Mouse (Mus musculus) C2C12 (cell line): Measurements from ENCODE around the gene Wipf3. TPM values are rescaled to one million over a fixed set of nuclear protein-coding genes. Genes with fewer than 3 reads are reported as not detected.

Experiments used
- H3K27me3 ChIP-seq: one replicate; pipeline ENCODE4 v1.6.1; 2011; ENCODE audit not compliant: control insufficient read depth, insufficient read depth, insufficient read length
- H3K36me3 ChIP-seq: one replicate; pipeline ENCODE4 v1.6.1; 2011; ENCODE audit not compliant: control insufficient read depth, insufficient read depth
- H3K4me3 ChIP-seq: one replicate; pipeline ENCODE4 v1.5.1; 2011; ENCODE audit warnings: mild to moderate bottlenecking, control low read depth; ENCODE audit not compliant: poor library complexity, insufficient read depth, severe bottlenecking
- H3K79me2 ChIP-seq: one replicate; pipeline ENCODE4 v1.6.1; 2011; ENCODE audit not compliant: control insufficient read depth, insufficient read depth
- H3K79me3 ChIP-seq: one replicate; pipeline ENCODE4 v1.6.1; 2011; ENCODE audit warnings: low read depth, control low read depth
- H3ac ChIP-seq: one replicate; pipeline ENCODE3; 2011; ENCODE audit warnings: low read depth; ENCODE audit not compliant: control insufficient read depth, insufficient read length
- CEBPB ChIP-seq: IDR thresholded peaks from one replicate; pipeline ENCODE4 v1.6.1; 2011; ENCODE audit warnings: low read depth, mild to moderate bottlenecking, control low read depth, moderate library complexity
- CTCF ChIP-seq: IDR thresholded peaks from one replicate; pipeline ENCODE4 v1.5.1; 2011; ENCODE audit not compliant: control insufficient read depth, insufficient read depth, insufficient read length
- FOSL1 ChIP-seq: IDR thresholded peaks from one replicate; pipeline ENCODE4 v1.8.0; 2011; ENCODE audit warnings: mild to moderate bottlenecking, low read length; ENCODE audit not compliant: poor library complexity, insufficient read depth, severe bottlenecking
- MAX ChIP-seq: IDR thresholded peaks from one replicate; pipeline ENCODE4 v1.6.1; 2011; ENCODE audit warnings: mild to moderate bottlenecking, control low read depth
- MYOD1 ChIP-seq: IDR thresholded peaks from one replicate; pipeline ENCODE4 v1.6.1; 2011; ENCODE audit warnings: low read depth; ENCODE audit not compliant: control insufficient read depth, insufficient read length
- MYOG ChIP-seq: IDR thresholded peaks from one replicate; pipeline ENCODE4 v1.6.1; 2011; ENCODE audit not compliant: control insufficient read depth, insufficient read length; ENCODE audit errors: extremely low read depth
- USF1 ChIP-seq: IDR thresholded peaks from one replicate; pipeline ENCODE4 v1.6.1; 2011; ENCODE audit warnings: low read depth, mild to moderate bottlenecking, control low read depth, moderate library complexity
- polyA plus RNA-seq: library from polyadenylated mRNA; unstranded; fragments of >200 nt; fragmentation: generic; extraction: Trizol; gene quantifications from one replicate; pipeline ENCODE4 v1.2.1, GENCODE M21; 2012; ENCODE audit warnings: missing spikeins

Wipf3 gene
- polyA plus RNA-seq, 1 experiment, result 0.02 TPM

GRCm38 (mm10) chr6:54491074-54491473 is 61.7 kb downstream of the Wipf3 start:
- no peaks in the 10 kb centered on the region for H3K79me2 ChIP-seq
- no peak for TF ChIP-seq MYOG
- TF ChIP-seq CTCF, result no peak
- no peak for TF ChIP-seq CEBPB
- TF ChIP-seq MAX, result no peak
- TF ChIP-seq MYOD1, result no peak
- TF ChIP-seq FOSL1, result no peak
- no peak for TF ChIP-seq USF1
- no peak overlapping the region for H3ac ChIP-seq
- H3K27me3 ChIP-seq, result peaks cover 6% of the 10 kb centered on the region
- no peaks in the 10 kb centered on the region for H3K36me3 ChIP-seq
- H3K4me3 ChIP-seq, result no peak overlapping the region
- H3K79me3 ChIP-seq, result no peaks in the 10 kb centered on the region

- no peaks in the 10 kb centered on the region for H3K27me3 ChIP-seq
- no peak overlapping the region for H3ac ChIP-seq
- no peaks in the 10 kb centered on the region for H3K79me2 ChIP-seq
- TF ChIP-seq FOSL1 (no peak), CEBPB (no peak), MYOG (no peak), CTCF (no peak), USF1 (no peak), MAX (no peak), MYOD1 (no peak)
- H3K4me3 ChIP-seq, result no peak overlapping the region
- H3K36me3 ChIP-seq, result no peaks in the 10 kb centered on the region
- H3K79me3 ChIP-seq, result no peaks in the 10 kb centered on the region
These were observed 64.7 kb downstream of the Wipf3 start for GRCm38 (mm10) chr6:54494097-54494496.

DNA sequence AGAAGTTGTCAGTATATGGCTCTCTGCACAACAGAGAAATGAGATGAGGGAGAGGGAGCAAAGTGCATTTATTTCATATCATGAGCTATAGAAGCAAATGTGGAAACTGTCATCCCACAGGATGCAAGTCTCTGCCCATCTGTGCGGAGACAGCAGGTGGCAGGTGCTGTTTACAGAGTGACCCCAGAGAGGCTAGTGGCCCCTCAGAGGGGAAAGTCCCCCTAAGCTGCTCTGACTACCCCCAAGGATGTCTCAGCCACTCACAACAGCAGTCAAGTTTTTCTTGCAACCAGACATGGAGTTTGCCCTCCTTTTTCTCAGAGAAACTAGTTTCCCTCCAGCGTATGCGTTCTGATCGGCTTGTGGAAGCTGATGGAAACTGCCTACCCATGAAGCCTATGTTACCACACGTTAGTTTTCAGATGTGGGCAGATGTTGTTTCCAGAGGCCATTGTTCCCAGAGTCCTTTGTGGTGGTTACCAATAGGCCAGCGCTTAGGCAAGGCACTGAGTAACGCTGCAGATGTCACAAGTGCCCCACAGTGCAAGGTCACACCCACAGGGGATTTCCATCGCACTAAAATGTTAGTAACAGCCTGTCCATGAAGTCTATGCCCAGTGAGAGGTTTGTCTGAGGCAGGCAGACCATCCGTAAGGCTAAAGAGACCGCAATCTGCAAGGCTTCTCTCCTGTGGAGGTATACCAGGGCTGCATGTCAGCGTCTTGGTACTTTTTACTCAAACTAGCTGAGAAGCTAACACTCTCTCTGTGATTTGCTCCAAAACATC is 65.4 kb downstream of the Wipf3 start:
- Histone ChIP-seq H3K4me3 (no peak overlapping the region), H3K27me3 (no peaks in the 10 kb centered on the region), H3ac (no peak overlapping the region), H3K79me3 (no peaks in the 10 kb centered on the region), H3K36me3 (no peaks in the 10 kb centered on the region), H3K79me2 (no peaks in the 10 kb centered on the region)
- TF ChIP-seq MAX (no peak), CEBPB (no peak), FOSL1 (no peak), MYOD1 (no peak), MYOG (no peak), USF1 (no peak), CTCF (no peak)

- no peaks in the 10 kb centered on the region for H3K27me3 ChIP-seq
- H3K4me3 ChIP-seq, result no peak overlapping the region
- no peaks in the 10 kb centered on the region for H3K79me3 ChIP-seq
- no peak for TF ChIP-seq MAX
- TF ChIP-seq CTCF, result no peak
- no peak for TF ChIP-seq CEBPB
- no peak for TF ChIP-seq MYOD1
- H3ac ChIP-seq, result no peak overlapping the region
- H3K36me3 ChIP-seq, result no peaks in the 10 kb centered on the region
- no peaks in the 10 kb centered on the region for H3K79me2 ChIP-seq
These were observed 66.8 kb downstream of the Wipf3 start for GRCm38 (mm10) chr6:54496214-54496613.

DNA sequence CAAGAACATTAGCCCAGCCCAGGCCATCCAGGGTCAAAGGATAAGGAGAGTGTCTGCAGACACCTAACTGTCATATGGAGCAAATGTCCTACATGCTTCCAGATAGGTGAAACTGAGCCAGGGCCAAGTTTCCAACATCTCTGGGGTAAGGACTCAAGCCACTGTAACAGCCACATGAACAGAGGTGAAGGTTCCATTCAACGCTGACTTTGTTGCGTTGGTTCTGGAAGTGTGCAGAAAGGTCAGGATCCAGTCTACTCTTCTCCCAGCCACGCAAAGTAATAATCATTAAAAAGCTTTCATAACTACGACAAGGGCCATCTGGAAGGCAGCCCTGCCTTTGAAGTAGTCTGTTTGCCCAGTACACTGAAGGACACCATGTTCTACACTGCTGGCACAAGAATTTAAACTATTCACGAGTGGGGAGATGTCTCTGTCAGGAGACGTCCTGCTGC is 73.3 kb downstream of the Wipf3 start:
- Histone ChIP-seq H3K36me3 (no peaks in the 10 kb centered on the region), H3K79me3 (no peaks in the 10 kb centered on the region), H3K79me2 (no peaks in the 10 kb centered on the region), H3K4me3 (no peak overlapping the region), H3K27me3 (no peaks in the 10 kb centered on the region), H3ac (no peak overlapping the region)
- TF ChIP-seq CEBPB (no peak), MYOD1 (no peak), MAX (no peak), USF1 (no peak), MYOG (no peak), FOSL1 (no peak), CTCF (no peak)

GRCm38 (mm10) chr6:54506318-54506717 is 76.9 kb downstream of the Wipf3 start:
- no peak for TF ChIP-seq CTCF
- TF ChIP-seq MYOG, result no peak
- TF ChIP-seq FOSL1, result no peak
- no peak for TF ChIP-seq MAX
- TF ChIP-seq MYOD1, result no peak
- TF ChIP-seq USF1, result no peak
- no peak for TF ChIP-seq CEBPB

More at GRCm38 (mm10) chr6:54506318-54506717, 76.9 kb downstream of the Wipf3 start:
- no peak overlapping the region for H3K4me3 ChIP-seq
- no peak overlapping the region for H3ac ChIP-seq
- no peaks in the 10 kb centered on the region for H3K27me3 ChIP-seq
- no peaks in the 10 kb centered on the region for H3K79me3 ChIP-seq
- no peaks in the 10 kb centered on the region for H3K79me2 ChIP-seq
- no peaks in the 10 kb centered on the region for H3K36me3 ChIP-seq
